ENCODE assay signal across 1 mouse cellular context in the genomic region with DNA sequence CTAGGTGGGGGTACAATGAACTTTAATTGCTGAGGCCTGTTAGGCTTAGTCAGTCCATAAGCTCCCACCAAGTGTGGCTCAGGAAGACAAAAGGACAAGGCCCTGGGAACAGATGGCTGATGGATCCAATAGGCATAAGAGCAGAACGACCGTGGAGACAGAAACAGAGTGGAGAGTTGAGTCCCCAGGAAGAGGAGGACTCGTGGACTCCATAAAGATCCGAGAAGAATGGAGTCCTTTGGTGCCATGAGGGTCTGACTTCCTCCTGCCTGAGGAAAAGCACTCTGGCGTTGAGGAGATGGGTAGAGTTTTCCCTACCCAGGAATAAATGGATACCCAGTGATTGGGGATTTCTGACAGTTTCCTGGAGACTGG.
TF ChIP-seq lines count a peak whose summit lies in the region.

No protein-coding gene starts in this region.

TF ChIP-seq in MEL, 35 proteins besides CTCF, POLR2A, EP300 and RAD21 (continued from another document):
- TF ChIP-seq MEF2A (IDR thresholded peaks at IDR 0.05; ENCODE audit: extremely low read depth, insufficient replicate concordance, low read depth, low read length, poor library complexity, severe bottlenecking), result no peak
- no peak for TF ChIP-seq HCFC1 (IDR thresholded peaks at IDR 0.05; ENCODE audit: low read depth, low read length)
- TF ChIP-seq GATA1 (IDR thresholded peaks at IDR 0.05; ENCODE audit: low read depth, low read length), result no peak
- no peak for TF ChIP-seq POLR2AphosphoS2 (IDR thresholded peaks at IDR 0.05; ENCODE audit: low read length)
- TF ChIP-seq KAT2A (conservative IDR thresholded peaks at IDR 0.05; ENCODE audit: low read depth, low read length), result no peak
- no peak for TF ChIP-seq USF1 (IDR thresholded peaks at IDR 0.05; ENCODE audit: low read depth, low read length)
- no peak for TF ChIP-seq MYC (IDR thresholded peaks at IDR 0.05; ENCODE audit: low read depth, low read length)
- TF ChIP-seq UBTF (IDR thresholded peaks at IDR 0.05; ENCODE audit: borderline replicate concordance, insufficient read depth, low read depth, low read length), result no peak
- TF ChIP-seq MAX (IDR thresholded peaks at IDR 0.05; ENCODE audit: low read length), result no peak
- TF ChIP-seq NRF1 (IDR thresholded peaks at IDR 0.05; ENCODE audit: insufficient read depth, low read depth, low read length, poor library complexity, severe bottlenecking), result no peak
- TF ChIP-seq ZMIZ1 (IDR thresholded peaks at IDR 0.05; ENCODE audit: low read depth, low read length), result no peak
- TF ChIP-seq GABPA (IDR thresholded peaks at IDR 0.05; ENCODE audit: low read depth, low read length), result no peak
- TF ChIP-seq TAL1 (IDR thresholded peaks at IDR 0.05; ENCODE audit: low read length), result no peak
- TF ChIP-seq SIN3A (IDR thresholded peaks at IDR 0.05; ENCODE audit: low read length), result no peak
- no peak for TF ChIP-seq MXI1 (IDR thresholded peaks at IDR 0.05; ENCODE audit: low read depth, low read length)
- no peak for TF ChIP-seq MAZ (IDR thresholded peaks at IDR 0.05; ENCODE audit: low read depth, low read length)
